ENCODE assay signal across 8 mouse cellular contexts in the genomic region with DNA sequence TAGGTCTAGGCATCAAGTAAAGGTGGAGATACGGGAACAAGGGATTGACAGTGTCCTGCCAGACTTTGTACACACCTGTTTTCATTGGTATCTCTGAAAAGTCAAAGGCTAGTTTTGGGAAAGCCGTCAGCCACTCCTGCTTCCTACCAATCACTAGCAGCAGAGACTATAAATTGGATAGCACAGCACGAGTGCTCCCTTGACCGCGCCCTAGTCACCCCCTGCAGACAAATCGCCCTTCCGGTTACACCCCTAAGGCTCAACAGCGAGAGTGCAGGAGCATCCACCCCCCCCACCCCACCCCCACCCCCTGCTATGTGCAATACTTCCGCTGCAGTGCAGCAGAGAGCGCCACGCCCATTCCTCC. TPM values are rescaled to one million over a fixed set of nuclear protein-coding genes. Genes with fewer than 3 reads are reported as not detected.
DNase-seq lines count a peak whose midpoint lies in the region; ATAC-seq and TF ChIP-seq lines count a peak whose summit lies in the region.

No protein-coding gene starts in this region.

- no peaks in the 10 kb centered on the region for H3K27me3 ChIP-seq in kidney, embryonic 16.5 days (ENCODE audit: insufficient read depth, low read length)
- H3K27me3 ChIP-seq in embryonic facial prominence, embryonic 10.5 days (replicated peaks; ENCODE audit: low read depth, poor library complexity, severe bottlenecking): peaks cover 22% of the 10 kb centered on the region
- H3K27me3 ChIP-seq in hindbrain, postnatal 0 days (ENCODE audit: insufficient read depth, low read length): no peaks in the 10 kb centered on the region
- H3K27me3 ChIP-seq in midbrain, postnatal 0 days (ENCODE audit: insufficient read depth, low read length): no peaks in the 10 kb centered on the region

- H3K4me1 ChIP-seq in kidney, embryonic 16.5 days (ENCODE audit: insufficient read depth, low read length): peaks cover 27% of the 10 kb centered on the region
- H3K4me1 ChIP-seq in embryonic facial prominence, embryonic 10.5 days: peaks cover 40% of the 10 kb centered on the region
- peaks cover 6% of the 10 kb centered on the region; the same call in 1 of the 2 replicates for H3K4me1 ChIP-seq in hindbrain, postnatal 0 days (ENCODE audit: insufficient read depth, low read length)
- H3K4me1 ChIP-seq in midbrain, postnatal 0 days (ENCODE audit: insufficient read depth, low read length): no peaks in the 10 kb centered on the region; the same call in 1 of the 2 replicates

- ATAC-seq in kidney, embryonic 16.5 days (ENCODE audit: low FRiP score, low TSS enrichment): no peak; the same call in 1 of the 2 replicates
- no peak for ATAC-seq in hindbrain, postnatal 0 days
- no peak for ATAC-seq in midbrain, postnatal 0 days (ENCODE audit: low FRiP score)

- WGBS in kidney, embryonic 16.5 days: under 1% methylated on average over 11 of the region's 11 CpGs
- WGBS in embryonic facial prominence, embryonic 10.5 days: 2% methylated on average over 11 of the region's 11 CpGs
- WGBS in hindbrain, postnatal 0 days: under 1% methylated on average over 11 of the region's 11 CpGs
- 1% methylated on average over 10 of the region's 11 CpGs for WGBS in midbrain, postnatal 0 days

- DNase-seq in kidney, adult 18-20 months: no peak
- no peak for DNase-seq in embryonic facial prominence, embryonic 10.5 days (ENCODE audit: low spot score)
- no peak for DNase-seq in hindbrain, postnatal 0 days (ENCODE audit: low spot score)
- no peak for DNase-seq in midbrain, postnatal 0 days (ENCODE audit: low spot score)
- no peak for DNase-seq in layer of hippocampus, adult 9-10 months (ENCODE audit: low spot score)
- DNase-seq in embryo, embryonic 11 days: no peak
- no peak for DNase-seq in gastrocnemius, postnatal 25 days

- H3K36me3 ChIP-seq in kidney, embryonic 16.5 days (ENCODE audit: insufficient read depth, low read length): no peaks in the 10 kb centered on the region
- no peaks in the 10 kb centered on the region for H3K36me3 ChIP-seq in embryonic facial prominence, embryonic 10.5 days (replicated peaks)
- no peaks in the 10 kb centered on the region for H3K36me3 ChIP-seq in hindbrain, postnatal 0 days (ENCODE audit: insufficient read depth, low read length)
- no peaks in the 10 kb centered on the region for H3K36me3 ChIP-seq in midbrain, postnatal 0 days (ENCODE audit: insufficient read depth, low read length)

- peak overlapping the region; percentile 69 for H3K9ac ChIP-seq in kidney, embryonic 16.5 days (replicated peaks; ENCODE audit: low read length)
- H3K9ac ChIP-seq in hindbrain, postnatal 0 days (replicated peaks; ENCODE audit: low read length): peak overlapping the region; percentile 90
- H3K9ac ChIP-seq in midbrain, postnatal 0 days (replicated peaks; ENCODE audit: low read length, poor library complexity, severe bottlenecking): peak overlapping the region; percentile 95

- H3K9me3 ChIP-seq in kidney, embryonic 16.5 days (ENCODE audit: low read length): no peaks in the 10 kb centered on the region
- no peaks in the 10 kb centered on the region for H3K9me3 ChIP-seq in embryonic facial prominence, embryonic 10.5 days
- H3K9me3 ChIP-seq in hindbrain, postnatal 0 days (ENCODE audit: low read length): no peaks in the 10 kb centered on the region
- H3K9me3 ChIP-seq in midbrain, postnatal 0 days (ENCODE audit: low read length): no peaks in the 10 kb centered on the region

- peak overlapping the region; percentile 65 for H3K4me3 ChIP-seq in kidney, embryonic 16.5 days (ENCODE audit: low read length)
- H3K4me3 ChIP-seq in embryonic facial prominence, embryonic 10.5 days: peak overlapping the region; percentile 68
- H3K4me3 ChIP-seq in hindbrain, postnatal 0 days (ENCODE audit: low read length): peak overlapping the region; percentile 56
- H3K4me3 ChIP-seq in midbrain, postnatal 0 days (ENCODE audit: low read depth, low read length): peak overlapping the region; percentile 56

- no peak; the same call in 1 of the 2 replicates for TF ChIP-seq CTCF in hindbrain, postnatal 0 days (IDR thresholded peaks at IDR 0.05; ENCODE audit: low read depth)
- no peak for TF ChIP-seq CTCF in midbrain, postnatal 0 days (IDR thresholded peaks at IDR 0.05)

- peak overlapping the region; percentile 94 for H3K4me2 ChIP-seq in kidney, embryonic 16.5 days (replicated peaks; ENCODE audit: low read depth, low read length)
- peak overlapping the region; percentile 90 for H3K4me2 ChIP-seq in hindbrain, postnatal 0 days (ENCODE audit: low read depth, low read length)
- peak overlapping the region; percentile 96 for H3K4me2 ChIP-seq in midbrain, postnatal 0 days (ENCODE audit: low read depth, low read length, poor library complexity, severe bottlenecking)

- H3K27ac ChIP-seq in kidney, embryonic 16.5 days (ENCODE audit: low read length): peak overlapping the region; percentile 97
- peak overlapping the region; percentile 95 for H3K27ac ChIP-seq in embryonic facial prominence, embryonic 10.5 days (replicated peaks)
- H3K27ac ChIP-seq in hindbrain, postnatal 0 days: peak overlapping the region; percentile 97
- H3K27ac ChIP-seq in midbrain, postnatal 0 days (ENCODE audit: low read depth, low read length): peak overlapping the region; percentile 95

RNA-seq across cellular contexts. Expression of gene Ssc4d, which starts 12.2 kb away (rescaled TPM):
- polyA plus RNA-seq in kidney, embryonic 16.5 days (2015; fragmentation: Nextera tagmentation; extraction: Ambion mirVana): 11.3 and 11.8 TPM in 2 replicates
- polyA plus RNA-seq in embryonic facial prominence, embryonic 10.5 days (2016; fragmentation: Nextera tagmentation; extraction: Ambion mirVana): 3.1 and 4.0 TPM in 2 replicates
- 6.5 and 18.9 TPM in 2 replicates for total RNA-seq in hindbrain, postnatal 0 days (2014; rRNA removed)
- 3.6 and 3.8 TPM in 2 replicates for polyA plus RNA-seq in hindbrain, postnatal 0 days (2015; fragmentation: Nextera tagmentation; extraction: Ambion mirVana)
- 8.0 and 8.9 TPM in 2 replicates for total RNA-seq in midbrain, postnatal 0 days (2014; rRNA removed)
- 3.6 TPM in 2 replicates for polyA plus RNA-seq in midbrain, postnatal 0 days (2015; fragmentation: Nextera tagmentation; extraction: Ambion mirVana)
- 1 to 10 TPM in 1 of 2 experiments, under 1 TPM in 1; 0.67 to 1.2 TPM for total RNA-seq in gastrocnemius, postnatal 25 days (2021)

RNA-seq across cellular contexts. Expression of gene Zp3, which starts 17.8 kb away (rescaled TPM):
- 0.18 and 0.20 TPM in 2 replicates for polyA plus RNA-seq in kidney, embryonic 16.5 days (2015; fragmentation: Nextera tagmentation; extraction: Ambion mirVana)
- polyA plus RNA-seq in embryonic facial prominence, embryonic 10.5 days (2016; fragmentation: Nextera tagmentation; extraction: Ambion mirVana): not detected in 2 replicates
- total RNA-seq in hindbrain, postnatal 0 days (2014; rRNA removed): 0.10 TPM in 1 of 2 replicates, not detected in the other
- polyA plus RNA-seq in hindbrain, postnatal 0 days (2015; fragmentation: Nextera tagmentation; extraction: Ambion mirVana): 0.18 and 0.39 TPM in 2 replicates
- 0.99 TPM in 1 of 2 replicates, not detected in the other for total RNA-seq in midbrain, postnatal 0 days (2014; rRNA removed)
- polyA plus RNA-seq in midbrain, postnatal 0 days (2015; fragmentation: Nextera tagmentation; extraction: Ambion mirVana): 0.21 and 0.27 TPM in 2 replicates
- total RNA-seq in gastrocnemius, postnatal 25 days (2021): not detected

RNA-seq across cellular contexts. Expression of gene Ywhag, which starts 27.7 kb away (rescaled TPM):
- polyA plus RNA-seq in kidney, embryonic 16.5 days (2015; fragmentation: Nextera tagmentation; extraction: Ambion mirVana): 193 and 202 TPM in 2 replicates
- polyA plus RNA-seq in embryonic facial prominence, embryonic 10.5 days (2016; fragmentation: Nextera tagmentation; extraction: Ambion mirVana): 244 and 257 TPM in 2 replicates
- total RNA-seq in hindbrain, postnatal 0 days (2014; rRNA removed): 334 and 336 TPM in 2 replicates
- polyA plus RNA-seq in hindbrain, postnatal 0 days (2015; fragmentation: Nextera tagmentation; extraction: Ambion mirVana): 734 and 782 TPM in 2 replicates
- 357 and 411 TPM in 2 replicates for total RNA-seq in midbrain, postnatal 0 days (2014; rRNA removed)
- 906 and 919 TPM in 2 replicates for polyA plus RNA-seq in midbrain, postnatal 0 days (2015; fragmentation: Nextera tagmentation; extraction: Ambion mirVana)
- 100 to 1,000 TPM; 282 to 288 TPM for total RNA-seq in gastrocnemius, postnatal 25 days (2021)

RNA-seq across cellular contexts. Expression of gene Dtx2, which starts 32.5 kb away (rescaled TPM):
- polyA plus RNA-seq in kidney, embryonic 16.5 days (2015; fragmentation: Nextera tagmentation; extraction: Ambion mirVana): 32.9 and 36.3 TPM in 2 replicates
- 38.5 and 39.2 TPM in 2 replicates for polyA plus RNA-seq in embryonic facial prominence, embryonic 10.5 days (2016; fragmentation: Nextera tagmentation; extraction: Ambion mirVana)
- 23.5 and 28.6 TPM in 2 replicates for total RNA-seq in hindbrain, postnatal 0 days (2014; rRNA removed)
- 17.4 and 17.9 TPM in 2 replicates for polyA plus RNA-seq in hindbrain, postnatal 0 days (2015; fragmentation: Nextera tagmentation; extraction: Ambion mirVana)
- 22.3 and 25.4 TPM in 2 replicates for total RNA-seq in midbrain, postnatal 0 days (2014; rRNA removed)
- 20.1 and 20.5 TPM in 2 replicates for polyA plus RNA-seq in midbrain, postnatal 0 days (2015; fragmentation: Nextera tagmentation; extraction: Ambion mirVana)
- total RNA-seq in gastrocnemius, postnatal 25 days (2021): 1 to 10 TPM; 5.9 to 7.3 TPM
